Mouse (Mus musculus): ENCODE measurements around the gene Tfrc. TPM values are rescaled to one million over a fixed set of nuclear protein-coding genes. Genes with fewer than 3 reads are reported as not detected.
A peak's percentile ranks its signal among the peaks of the same experiment; 100 is the strongest.

Gene Tfrc
- total and polyA plus RNA-seq, 3 experiments = 14.2 to 620 (median 507) TPM

DNA sequence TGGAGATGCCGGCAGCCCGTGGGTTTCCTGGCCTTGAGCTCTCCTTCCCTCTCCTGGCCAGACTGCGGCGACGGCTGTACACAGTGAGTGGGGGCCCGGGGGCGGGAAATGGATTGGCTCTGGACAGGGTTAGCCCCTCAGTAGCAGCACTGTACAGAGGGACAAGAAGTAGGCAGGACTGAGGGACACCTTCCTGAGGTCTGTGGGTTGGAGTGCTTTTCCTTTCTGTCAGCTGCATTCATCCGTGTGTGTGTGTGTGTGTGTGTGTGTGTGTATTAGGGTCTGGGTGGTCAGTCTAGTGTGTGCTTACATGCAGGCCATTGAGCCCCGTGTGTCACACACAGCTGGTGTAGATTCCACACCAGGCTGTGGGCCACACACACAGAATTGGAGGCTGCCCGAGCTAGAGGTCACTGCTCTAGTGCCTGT lies 52.8 kb downstream of the Tfrc start:
- Histone ChIP-seq H3K36me3 (replicated peaks) (peaks cover 71% of the 10 kb centered on the region), H3K27me3 (ENCODE audit: insufficient read depth, low read length) (no peaks in the 10 kb centered on the region), H3K9me3 (replicated peaks) (no peaks in the 10 kb centered on the region), H3K4me1 (ENCODE audit: insufficient read depth, low read depth, low read length) (peaks cover 92% of the 10 kb centered on the region), H3K4me3 (ENCODE audit: low read depth, low read length) (no peak overlapping the region; the same call in 1 of the 2 replicates)
- ATAC-seq (ENCODE audit: extremely low read depth, insufficient number of reproducible peaks, low FRiP score, poor library complexity, severe bottlenecking) = no peak
- no peak for DNase-seq (ENCODE audit: low spot score)
- TF ChIP-seq CTCF (IDR thresholded peaks at IDR 0.05; ENCODE audit: low read depth, low read length) (no peak), GATA2 (IDR thresholded peaks at IDR 0.05; ENCODE audit: borderline replicate concordance, low read depth, low read length) (no peak), GATA1 (IDR thresholded peaks at IDR 0.05; ENCODE audit: borderline replicate concordance, low read length) (no peak), POLR2AphosphoS5 (IDR thresholded peaks at IDR 0.05; ENCODE audit: insufficient replicate concordance, low read depth, low read length) (no peak), TAL1 (conservative IDR thresholded peaks at IDR 0.05; ENCODE audit: low read depth, low read length) (no peak)

DNA sequence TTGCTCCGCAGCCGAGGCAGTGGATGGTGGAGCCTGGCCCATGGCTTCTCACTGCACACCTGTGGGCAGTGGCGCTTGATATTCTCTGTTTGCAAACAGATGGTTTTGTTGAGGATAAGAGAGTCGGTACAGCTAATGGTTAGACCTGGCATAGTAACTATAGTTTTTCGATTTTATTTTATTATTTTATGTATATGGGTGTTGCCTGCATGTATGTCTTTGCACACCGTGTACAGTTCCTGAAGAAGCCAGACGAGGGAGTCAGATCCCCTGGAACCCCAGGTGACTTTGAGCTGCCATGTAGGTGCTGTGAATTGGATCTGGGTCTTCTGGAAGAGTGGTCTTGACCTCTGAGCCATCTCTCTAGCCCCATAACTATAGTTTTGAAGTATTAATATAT lies 53.7 kb downstream of the Tfrc start:
- H3K27me3 ChIP-seq (ENCODE audit: insufficient read depth, low read length) = no peaks in the 10 kb centered on the region
- peaks cover 94% of the 10 kb centered on the region for H3K4me1 ChIP-seq (ENCODE audit: insufficient read depth, low read depth, low read length)
- H3K9me3 ChIP-seq (replicated peaks) = no peaks in the 10 kb centered on the region
- DNase-seq (ENCODE audit: low spot score) (no peak), ATAC-seq (ENCODE audit: extremely low read depth, insufficient number of reproducible peaks, low FRiP score, poor library complexity, severe bottlenecking) (no peak)
- TF ChIP-seq POLR2AphosphoS5 (IDR thresholded peaks at IDR 0.05; ENCODE audit: insufficient replicate concordance, low read depth, low read length) (no peak), TAL1 (conservative IDR thresholded peaks at IDR 0.05; ENCODE audit: low read depth, low read length) (no peak), CTCF (IDR thresholded peaks at IDR 0.05; ENCODE audit: low read depth, low read length) (no peak), GATA1 (IDR thresholded peaks at IDR 0.05; ENCODE audit: borderline replicate concordance, low read length) (no peak), GATA2 (IDR thresholded peaks at IDR 0.05; ENCODE audit: borderline replicate concordance, low read depth, low read length) (no peak)
- no peak overlapping the region for H3K4me3 ChIP-seq (ENCODE audit: low read depth, low read length)
- peaks cover 65% of the 10 kb centered on the region for H3K36me3 ChIP-seq (replicated peaks)

- no peak for DNase-seq (ENCODE audit: low spot score)
- no peaks in the 10 kb centered on the region for H3K9me3 ChIP-seq (replicated peaks)
- TF ChIP-seq GATA2 (IDR thresholded peaks at IDR 0.05; ENCODE audit: borderline replicate concordance, low read depth, low read length) = no peak
- no peak for TF ChIP-seq POLR2AphosphoS5 (IDR thresholded peaks at IDR 0.05; ENCODE audit: insufficient replicate concordance, low read depth, low read length)
- TF ChIP-seq GATA1 (IDR thresholded peaks at IDR 0.05; ENCODE audit: borderline replicate concordance, low read length) = no peak
- TF ChIP-seq TAL1 (conservative IDR thresholded peaks at IDR 0.05; ENCODE audit: low read depth, low read length) = no peak
- no peak for TF ChIP-seq CTCF (IDR thresholded peaks at IDR 0.05; ENCODE audit: low read depth, low read length)
- no peak for ATAC-seq (ENCODE audit: extremely low read depth, insufficient number of reproducible peaks, low FRiP score, poor library complexity, severe bottlenecking)
- H3K27me3 ChIP-seq (ENCODE audit: insufficient read depth, low read length) = no peaks in the 10 kb centered on the region
- peaks cover 66% of the 10 kb centered on the region for H3K36me3 ChIP-seq (replicated peaks)
- peaks cover 96% of the 10 kb centered on the region for H3K4me1 ChIP-seq (ENCODE audit: insufficient read depth, low read depth, low read length)
- H3K4me3 ChIP-seq (ENCODE audit: low read depth, low read length) = peak overlapping the region; percentile 24; the same call in 1 of the 2 replicates
Measured at GRCm38 (mm10) chr16:32663231-32663858, 54.6 kb downstream of the Tfrc start.

GRCm38 (mm10) chr16:32664211-32664610 lies 55.5 kb downstream of the Tfrc start:
- Histone ChIP-seq H3K4me3 (ENCODE audit: low read depth, low read length) (no peak overlapping the region; the same call in 1 of the 2 replicates), H3K36me3 (replicated peaks) (peaks cover 70% of the 10 kb centered on the region), H3K27me3 (ENCODE audit: insufficient read depth, low read length) (no peaks in the 10 kb centered on the region), H3K9me3 (replicated peaks) (no peaks in the 10 kb centered on the region), H3K4me1 (ENCODE audit: insufficient read depth, low read depth, low read length) (peaks cover 96% of the 10 kb centered on the region)
- ATAC-seq (ENCODE audit: extremely low read depth, insufficient number of reproducible peaks, low FRiP score, poor library complexity, severe bottlenecking) (no peak), DNase-seq (ENCODE audit: low spot score) (no peak)
- no peak for TF ChIP-seq TAL1 (conservative IDR thresholded peaks at IDR 0.05; ENCODE audit: low read depth, low read length)
- TF ChIP-seq GATA2 (IDR thresholded peaks at IDR 0.05; ENCODE audit: borderline replicate concordance, low read depth, low read length) = no peak
- no peak for TF ChIP-seq POLR2AphosphoS5 (IDR thresholded peaks at IDR 0.05; ENCODE audit: insufficient replicate concordance, low read depth, low read length)
- TF ChIP-seq CTCF (IDR thresholded peaks at IDR 0.05; ENCODE audit: low read depth, low read length) = no peak
- TF ChIP-seq GATA1 (IDR thresholded peaks at IDR 0.05; ENCODE audit: borderline replicate concordance, low read length) = no peak

GRCm38 (mm10) chr16:32665851-32666665 lies 57.3 kb downstream of the Tfrc start:
- Histone ChIP-seq H3K27me3 (ENCODE audit: insufficient read depth, low read length) (no peaks in the 10 kb centered on the region), H3K36me3 (replicated peaks) (peaks cover 76% of the 10 kb centered on the region), H3K4me1 (ENCODE audit: insufficient read depth, low read depth, low read length) (peaks cover 96% of the 10 kb centered on the region), H3K9me3 (replicated peaks) (no peaks in the 10 kb centered on the region), H3K4me3 (ENCODE audit: low read depth, low read length) (peak overlapping the region; percentile 61; the same call in 1 of the 2 replicates)
- peak; percentile 79 for DNase-seq (ENCODE audit: low spot score)
- ATAC-seq (ENCODE audit: extremely low read depth, insufficient number of reproducible peaks, low FRiP score, poor library complexity, severe bottlenecking) = peak; percentile 86
- TF ChIP-seq GATA2 (IDR thresholded peaks at IDR 0.05; ENCODE audit: borderline replicate concordance, low read depth, low read length) (no peak), TAL1 (conservative IDR thresholded peaks at IDR 0.05; ENCODE audit: low read depth, low read length) (peak; percentile 95)
